Mouse (Mus musculus): Measurements from ENCODE around the gene Gen1.

Gene Gen1

DNA sequence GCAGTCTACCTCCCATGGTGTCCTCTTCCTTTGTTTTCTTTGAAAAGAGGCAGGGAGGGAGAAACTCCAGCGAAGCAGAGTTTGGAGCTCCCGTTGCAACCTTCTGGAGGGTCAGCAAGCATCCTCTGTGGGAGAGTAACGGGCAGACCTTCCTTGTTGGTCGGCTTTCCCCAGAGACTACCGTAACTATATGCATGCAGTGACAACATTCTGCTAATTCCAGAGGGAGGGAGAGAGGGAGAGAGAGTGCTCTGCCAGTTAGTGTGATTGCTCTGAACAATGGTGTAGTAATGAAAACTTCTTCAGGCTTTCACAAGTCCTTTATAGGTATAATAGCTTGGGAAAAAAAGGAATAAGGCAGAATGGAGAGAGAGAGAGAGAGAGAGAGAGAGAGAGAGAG lies 40.9 kb downstream of the Gen1 start:
- DNase-seq (ENCODE audit: low read depth): no peak

DNA sequence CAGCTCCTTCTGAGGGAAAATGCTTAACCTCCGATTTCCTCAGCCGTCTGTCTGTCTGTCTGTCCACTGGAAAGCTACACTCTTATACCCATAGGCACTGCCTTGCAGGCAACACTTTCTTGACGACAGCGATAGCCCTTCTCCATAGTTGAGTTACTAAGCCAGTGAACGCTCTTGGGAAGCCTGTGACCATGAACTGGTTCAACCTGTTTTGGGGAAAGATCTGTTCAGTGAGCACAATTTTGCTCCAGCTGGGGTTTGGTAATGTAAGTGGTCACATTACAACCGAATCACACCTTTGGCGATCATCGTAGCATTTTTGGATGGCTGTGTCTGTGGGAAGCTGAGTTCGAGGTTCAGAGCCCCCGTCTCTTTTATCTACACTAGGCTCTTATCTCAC lies 42.5 kb downstream of the Gen1 start:
- no peak for DNase-seq (ENCODE audit: low read depth)

DNA sequence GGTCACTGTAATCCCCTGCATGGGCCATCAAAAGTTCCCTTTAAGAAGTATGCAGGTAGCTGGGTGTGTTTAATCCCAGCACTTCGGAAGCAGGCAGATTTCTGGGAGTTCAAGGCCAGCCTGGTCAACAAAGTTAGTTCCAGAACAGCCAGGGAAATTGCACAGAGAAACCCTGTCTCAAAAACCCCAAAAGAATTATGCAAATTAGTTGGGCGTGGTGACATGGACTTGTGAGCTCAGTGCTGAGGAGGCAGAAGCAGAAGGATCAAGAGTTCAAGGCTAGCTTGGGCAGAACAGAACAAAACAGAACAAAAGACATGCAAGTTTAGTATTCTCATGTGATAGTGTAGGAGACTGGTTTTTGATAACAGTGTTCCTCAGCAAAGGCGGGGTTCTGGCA lies 43.0 kb downstream of the Gen1 start:
- DNase-seq (ENCODE audit: low read depth): no peak

DNA sequence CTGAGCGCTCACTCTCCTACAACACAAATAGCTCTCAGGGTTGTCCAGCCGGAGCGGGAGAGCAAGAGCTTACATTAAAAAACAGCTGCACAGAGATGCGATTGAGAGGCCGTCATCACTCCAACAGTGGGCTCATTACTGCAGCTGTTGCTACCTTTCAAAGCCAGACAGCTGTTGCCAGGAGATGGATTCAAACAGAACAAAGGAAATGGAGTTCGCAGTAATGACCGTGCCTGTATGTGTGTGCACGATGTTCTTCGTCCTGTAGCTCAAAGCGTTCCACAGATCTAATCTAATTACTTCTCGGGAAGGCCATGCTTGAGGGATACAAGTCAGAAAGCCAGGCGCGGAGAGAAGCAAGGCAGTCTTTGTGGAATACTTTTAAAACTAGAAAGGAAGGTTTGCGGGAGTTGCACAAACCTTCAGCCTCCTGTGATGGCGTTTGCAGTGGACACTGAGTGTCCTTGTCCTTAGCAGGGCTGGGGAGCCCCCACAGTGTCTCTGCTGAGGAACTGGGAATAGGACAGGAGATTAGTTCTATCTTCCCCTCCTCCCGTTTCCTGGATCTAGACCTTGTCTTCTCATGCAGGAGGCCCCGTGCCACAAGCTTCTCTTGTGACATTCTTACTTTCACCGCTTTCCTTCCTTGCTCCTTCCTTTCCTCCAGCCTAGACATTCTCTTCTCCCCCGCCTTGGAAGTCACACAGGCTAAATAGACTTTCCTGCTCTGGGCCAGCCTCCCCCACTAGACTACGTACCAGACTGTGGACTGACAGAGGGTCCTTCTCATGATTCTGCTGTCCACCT lies 43.9 kb downstream of the Gen1 start:
- no peak for DNase-seq (ENCODE audit: low read depth)

DNA sequence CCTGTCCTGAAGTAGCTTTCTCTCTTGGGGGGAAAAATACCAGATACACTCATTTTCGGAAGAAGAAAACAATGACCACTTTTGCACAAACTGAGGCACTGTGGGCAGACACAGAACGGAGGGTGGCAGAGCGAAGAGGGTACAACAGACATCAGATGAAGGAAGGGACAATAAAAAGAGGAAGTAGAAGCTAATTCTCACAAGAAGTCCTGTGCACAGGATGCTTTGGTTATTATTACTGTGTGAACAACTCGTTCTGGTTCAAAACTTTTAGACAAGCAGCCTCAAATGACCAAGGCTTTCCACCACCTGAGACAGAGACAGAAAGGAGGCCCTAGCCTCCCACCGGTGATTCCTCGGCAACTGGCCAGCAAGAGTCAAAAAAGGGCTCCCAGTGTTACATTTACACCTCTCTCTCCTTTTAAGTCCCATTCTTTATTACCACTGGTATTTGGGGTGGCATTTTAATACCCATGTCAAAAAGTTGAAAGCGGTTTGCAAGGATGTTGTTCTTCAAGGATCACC lies 47.8 kb downstream of the Gen1 start:
- no peak for DNase-seq (ENCODE audit: low read depth)

DNA sequence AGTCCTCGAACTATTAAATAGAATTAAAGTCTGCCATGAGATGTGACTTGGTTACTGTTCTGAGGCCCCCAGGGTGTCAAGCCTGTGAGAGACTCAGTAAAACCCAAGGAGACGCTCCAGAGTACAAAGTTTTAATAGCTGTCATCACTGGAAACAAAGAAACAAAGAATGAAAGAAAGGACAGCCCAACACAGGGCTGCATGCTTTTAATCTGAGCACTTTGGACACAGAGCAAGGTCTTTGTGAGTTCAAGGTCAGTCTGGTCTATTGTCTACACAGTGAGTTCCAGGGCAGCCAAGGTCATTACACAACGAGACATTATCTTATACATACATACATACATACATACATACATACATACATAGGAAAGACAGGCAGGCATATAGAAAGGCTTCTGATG lies 49.1 kb downstream of the Gen1 start:
- DNase-seq (ENCODE audit: low read depth): no peak

DNA sequence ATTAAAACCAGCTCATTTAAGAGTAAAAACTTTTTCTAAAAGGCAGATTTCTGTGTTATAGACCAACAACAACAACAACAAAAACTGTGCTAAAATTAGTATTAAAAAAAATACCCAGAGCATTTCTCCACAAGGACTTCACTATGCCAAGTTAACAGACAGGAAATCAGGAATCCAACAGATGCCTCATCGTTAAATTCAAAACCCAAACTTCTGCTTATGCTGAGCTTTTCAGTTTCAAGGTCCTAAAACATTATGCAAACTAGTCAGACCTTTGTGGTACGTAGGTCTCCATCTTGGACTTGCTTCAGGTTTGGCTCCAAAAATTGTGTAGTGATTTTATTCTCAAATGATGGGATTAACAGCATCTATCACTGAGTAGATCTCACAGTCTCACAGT lies 50.0 kb downstream of the Gen1 start:
- DNase-seq (ENCODE audit: low read depth): no peak

DNA sequence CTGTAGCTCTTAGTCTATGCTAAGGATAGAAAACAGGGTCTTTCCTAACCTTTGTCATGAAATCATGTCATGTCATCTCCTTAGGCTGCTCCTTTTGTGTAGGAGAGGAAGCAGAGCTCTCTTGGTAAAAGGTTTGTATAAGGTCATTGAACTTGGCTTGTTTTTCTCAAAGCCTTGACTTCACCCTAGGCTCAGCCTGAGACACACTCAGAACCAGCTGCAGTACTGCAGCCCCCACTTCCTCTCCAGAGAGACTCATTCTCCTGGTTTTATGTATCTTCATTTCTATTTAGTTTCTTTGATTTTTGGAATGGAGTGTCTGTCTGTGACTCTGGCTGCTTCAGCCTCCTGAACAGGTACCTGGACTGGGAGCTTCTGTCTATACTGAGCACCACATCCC lies 50.8 kb downstream of the Gen1 start:
- DNase-seq (ENCODE audit: low read depth): no peak

DNA sequence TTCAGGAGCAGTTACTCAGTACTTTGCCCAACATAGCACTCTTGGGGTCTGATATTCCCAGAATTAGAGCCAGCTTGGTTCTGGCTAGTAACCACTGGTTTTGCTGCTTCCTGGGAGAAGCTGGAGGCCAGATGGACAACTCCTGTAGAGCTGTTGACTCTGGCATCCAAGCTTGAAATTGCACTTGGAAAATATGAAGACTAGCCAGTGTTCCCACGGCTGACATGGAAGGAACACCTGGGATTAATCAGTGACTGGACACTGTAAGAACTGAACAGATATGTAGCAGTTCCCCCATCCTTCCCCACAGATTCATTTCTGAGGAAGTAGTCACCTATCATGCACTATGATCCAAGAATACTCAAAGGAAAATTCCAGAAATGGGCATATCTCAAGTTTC lies 52.7 kb downstream of the Gen1 start:
- no peak for DNase-seq (ENCODE audit: low read depth)

DNA sequence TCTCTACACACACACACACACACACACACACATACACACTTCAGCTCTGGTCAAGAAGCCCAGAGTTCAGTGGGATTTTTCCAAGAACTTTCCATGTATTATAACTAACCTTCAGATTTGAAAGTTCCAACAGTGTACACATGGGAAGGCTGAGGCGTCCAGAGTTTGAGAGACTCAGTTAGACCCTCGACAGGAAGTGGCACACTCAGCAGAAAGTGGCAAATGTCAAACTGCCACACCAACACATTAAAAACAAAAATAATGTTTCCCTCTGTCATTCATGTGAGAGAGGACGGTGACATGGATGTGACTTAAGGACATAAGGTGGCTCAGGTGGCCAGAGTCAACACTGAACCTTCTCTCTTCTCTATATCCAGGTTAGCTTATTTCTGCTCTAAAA lies 55.2 kb downstream of the Gen1 start:
- no peak for DNase-seq (ENCODE audit: low read depth)

DNA sequence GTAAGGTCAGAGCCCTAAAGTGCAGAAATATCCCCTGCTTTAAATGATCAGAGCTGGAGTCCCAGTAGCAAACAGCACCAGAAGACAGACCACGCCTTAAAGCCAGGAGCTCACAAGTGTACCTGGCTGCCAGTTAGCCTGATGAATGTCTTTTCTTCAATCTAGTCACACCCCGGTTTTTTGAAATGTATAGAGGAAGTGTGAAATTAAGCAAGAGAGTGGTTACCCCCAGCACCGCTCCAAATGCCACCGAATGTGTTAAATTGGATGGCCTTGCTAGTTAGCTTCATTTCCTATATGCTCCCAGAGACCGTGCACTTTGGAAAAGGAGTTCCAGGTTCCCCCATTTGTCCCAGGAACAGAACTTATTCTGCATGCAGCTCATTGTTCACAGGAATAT lies 56.0 kb downstream of the Gen1 start:
- DNase-seq (ENCODE audit: low read depth): no peak

DNA sequence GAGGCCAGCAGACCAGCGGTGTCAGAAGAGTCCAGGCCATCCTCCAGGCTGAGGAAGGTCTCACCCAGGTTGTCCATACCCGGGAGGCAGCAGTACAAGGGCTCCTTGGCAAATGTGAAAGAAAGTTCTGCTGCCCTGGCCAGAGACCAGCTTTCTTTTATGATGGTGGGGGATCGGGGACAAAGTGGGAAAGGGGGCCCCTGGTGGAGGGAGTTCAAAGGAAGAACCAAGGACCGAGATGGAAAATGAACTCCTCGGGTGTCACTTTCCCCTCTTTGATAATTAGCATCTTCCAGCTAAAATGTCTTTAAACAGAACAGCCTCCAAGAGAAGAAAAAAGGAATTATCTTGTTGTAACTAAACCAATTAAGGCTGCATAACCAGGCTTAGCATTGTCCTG lies 56.7 kb downstream of the Gen1 start, which contains the start of gene Msgn1:
Gene Msgn1, minus strand, starts transcription at position 101 of the 400 bp plus-strand sequence.
- DNase-seq (ENCODE audit: low read depth): no peak

DNA sequence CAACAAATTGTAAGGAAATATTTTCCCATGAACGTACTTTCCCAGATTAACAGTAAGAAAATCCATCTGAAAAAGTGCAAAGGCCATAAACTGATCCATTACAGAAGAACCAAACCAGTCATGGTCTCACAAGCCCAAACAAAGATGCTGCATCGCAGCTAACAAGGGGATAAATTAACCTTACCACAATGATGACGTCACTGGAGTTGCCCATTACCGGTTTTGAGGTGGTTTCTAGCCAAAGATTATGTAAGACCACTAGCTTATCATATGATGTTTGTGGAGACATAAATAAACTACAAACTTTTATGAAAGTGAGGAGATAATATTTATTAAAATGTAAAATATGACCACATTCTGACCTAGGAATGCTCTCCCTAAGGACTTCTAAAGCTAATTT lies 59.3 kb downstream of the Gen1 start:
- no peak for DNase-seq (ENCODE audit: low read depth)

DNA sequence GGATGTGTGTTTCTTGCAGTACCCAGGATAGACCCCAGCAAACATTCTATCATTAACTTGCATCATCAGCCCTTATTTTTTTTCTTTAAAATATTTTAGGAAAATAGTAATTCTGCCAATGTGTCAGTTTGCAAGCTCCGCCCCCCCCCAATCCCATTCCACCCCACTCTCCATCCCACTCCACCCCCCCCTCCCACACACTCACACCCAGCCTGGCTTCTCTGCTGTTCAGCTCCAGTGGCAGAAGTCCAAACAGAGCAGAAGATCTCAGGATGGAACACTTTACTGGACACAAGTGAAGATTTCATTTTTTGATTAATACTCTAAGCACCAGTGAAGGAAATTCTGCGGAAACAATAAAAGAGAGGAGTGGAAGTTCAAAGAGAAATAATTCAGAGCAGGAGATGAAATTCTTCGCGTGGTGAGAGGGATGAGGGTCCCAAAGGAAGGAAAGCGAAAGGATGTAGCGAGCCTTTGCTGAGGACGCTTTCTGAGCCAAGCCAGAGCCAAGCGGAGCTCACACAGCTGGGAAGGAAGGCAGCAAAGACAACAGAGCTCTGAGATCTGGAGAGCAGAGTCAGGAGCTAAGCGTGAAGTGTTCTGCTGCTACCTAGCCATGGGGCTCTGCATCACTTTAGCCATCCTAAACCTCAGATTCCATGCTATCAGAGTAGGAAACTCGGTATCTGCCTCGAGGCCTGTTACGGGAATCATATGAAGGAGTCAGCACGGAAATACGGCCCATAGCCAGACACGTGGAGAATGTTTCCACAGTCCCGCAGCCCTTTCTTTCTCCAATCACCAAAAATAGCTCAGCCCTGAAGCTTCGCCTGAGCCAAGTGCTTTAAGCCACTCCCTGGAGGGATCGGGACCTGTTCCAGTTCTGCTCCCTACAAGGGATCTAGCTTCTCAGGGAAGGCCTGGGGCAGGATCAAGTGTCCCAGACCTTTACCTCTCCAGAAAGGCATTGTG lies 61.6 kb downstream of the Gen1 start:
- no peak for DNase-seq (ENCODE audit: low read depth)

DNA sequence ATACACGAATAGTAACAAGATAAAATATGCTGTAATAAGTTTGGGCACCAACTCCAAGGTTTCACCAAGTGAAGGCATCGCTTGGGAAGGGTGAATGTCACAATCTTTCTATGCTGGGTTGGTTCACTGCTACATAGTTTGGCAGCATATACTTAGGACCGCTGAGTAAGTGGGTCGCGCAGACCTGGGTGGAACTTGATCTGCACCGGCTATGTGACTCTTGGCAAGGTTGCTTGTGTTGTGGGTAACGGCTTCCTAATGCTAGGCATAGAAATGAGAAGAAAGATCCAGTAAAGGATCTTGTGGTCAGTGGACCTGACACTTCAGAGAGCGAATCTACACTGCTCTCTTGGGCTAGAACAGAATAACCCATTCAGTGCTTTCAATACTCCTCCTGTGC lies 63.1 kb downstream of the Gen1 start:
- no peak for DNase-seq (ENCODE audit: low read depth)

DNA sequence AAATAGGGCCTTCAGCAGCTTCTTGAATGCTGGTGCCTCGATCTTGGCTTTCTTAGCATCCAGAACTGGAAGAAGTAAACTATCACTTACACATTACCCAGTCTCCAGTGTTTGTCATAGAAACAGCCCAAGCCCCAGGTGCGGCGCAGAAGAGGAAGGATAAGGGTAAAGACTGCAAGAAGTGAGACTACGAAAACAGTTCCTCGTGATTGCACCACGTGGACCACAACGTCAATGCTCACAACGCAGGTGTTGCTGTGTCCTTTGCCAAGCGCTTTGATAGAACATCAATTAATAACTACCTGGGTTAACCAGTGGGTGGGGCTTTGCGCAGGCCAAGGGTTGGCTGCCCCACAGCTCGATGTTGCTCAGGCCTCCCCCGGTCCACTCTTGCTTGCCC lies 64.9 kb downstream of the Gen1 start:
- no peak for DNase-seq (ENCODE audit: low read depth)

DNA sequence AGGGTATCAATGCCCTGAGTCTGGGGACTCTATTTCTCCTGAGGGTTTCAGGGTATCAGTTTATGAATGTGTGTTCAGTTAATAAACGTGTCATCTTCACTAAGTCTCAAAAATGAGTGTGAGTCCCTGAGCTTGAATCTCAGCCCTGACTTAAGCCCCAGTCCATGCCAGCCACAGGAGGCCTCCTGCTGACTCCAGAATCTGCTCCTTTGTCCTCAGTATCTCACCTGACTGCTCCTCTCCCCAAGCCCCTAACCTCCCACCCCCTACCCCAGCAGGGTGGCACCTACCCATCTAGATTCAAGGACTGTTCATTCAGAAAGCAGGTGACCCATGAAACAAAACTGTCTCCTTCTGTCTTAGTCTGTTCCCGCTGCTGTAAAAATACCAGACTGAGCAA lies 67.0 kb downstream of the Gen1 start:
- no peak for DNase-seq (ENCODE audit: low read depth)

DNA sequence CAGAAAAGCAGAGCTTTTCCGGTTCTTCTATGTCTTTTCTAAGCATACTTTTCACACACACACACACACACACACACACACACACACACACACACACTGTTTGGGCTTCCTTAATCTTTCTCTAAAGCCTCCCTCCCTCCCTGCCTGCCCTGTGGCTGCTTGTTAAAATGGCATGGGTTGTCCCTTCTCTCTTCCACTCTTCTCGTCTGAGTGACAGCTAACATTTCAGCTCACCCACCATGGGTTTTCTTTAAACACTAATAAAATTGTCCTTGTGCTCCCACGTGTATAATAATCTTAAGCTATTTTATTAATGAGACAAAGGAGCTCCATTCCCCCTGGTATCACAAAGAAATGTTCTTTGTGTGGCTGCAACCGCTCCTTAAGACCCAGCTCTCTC lies 67.6 kb downstream of the Gen1 start:
- no peak for DNase-seq (ENCODE audit: low read depth)

DNA sequence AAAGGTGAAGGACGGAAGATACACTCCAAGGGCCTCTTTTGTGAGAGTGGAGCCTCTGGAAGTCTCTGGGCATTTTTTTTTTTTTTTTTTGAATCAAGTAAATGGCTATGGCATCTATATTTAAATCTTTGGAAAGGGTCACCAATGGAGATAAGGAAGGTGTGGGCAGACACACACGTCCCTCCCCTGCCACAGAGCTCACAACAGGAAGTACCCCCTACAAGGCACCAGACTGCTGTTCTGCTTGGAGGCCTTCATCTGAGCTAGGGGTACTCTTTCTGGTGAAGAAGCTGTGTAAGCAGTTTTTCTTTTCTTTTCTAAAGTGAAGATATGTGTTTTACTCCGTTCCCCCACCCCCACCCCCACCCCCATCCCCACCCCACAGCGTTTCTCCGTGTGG lies 68.8 kb downstream of the Gen1 start:
- no peak for DNase-seq (ENCODE audit: low read depth)

DNA sequence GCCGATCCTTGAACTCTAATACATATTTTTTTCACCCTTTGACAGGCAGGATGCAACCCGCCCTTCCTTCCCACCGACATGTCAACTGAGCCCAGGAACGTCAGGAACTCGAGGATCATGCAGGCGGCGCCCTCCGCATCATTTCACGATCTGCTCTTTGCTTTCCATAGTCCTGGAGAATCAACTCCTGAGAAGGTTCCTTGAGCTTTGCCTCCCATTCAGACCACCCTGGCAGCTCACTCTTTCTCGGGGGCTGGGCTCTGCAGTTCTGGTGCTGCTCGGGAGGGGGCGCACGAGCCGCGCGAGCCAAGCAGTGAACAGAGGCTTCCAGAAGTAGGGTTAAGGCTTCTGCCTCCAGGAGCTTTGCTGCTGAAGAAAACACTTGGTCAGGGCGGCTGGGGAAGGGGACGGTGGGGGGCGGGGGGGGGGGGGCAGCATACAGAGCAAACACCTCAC lies 69.4 kb downstream of the Gen1 start:
- DNase-seq (ENCODE audit: low read depth): no peak

DNA sequence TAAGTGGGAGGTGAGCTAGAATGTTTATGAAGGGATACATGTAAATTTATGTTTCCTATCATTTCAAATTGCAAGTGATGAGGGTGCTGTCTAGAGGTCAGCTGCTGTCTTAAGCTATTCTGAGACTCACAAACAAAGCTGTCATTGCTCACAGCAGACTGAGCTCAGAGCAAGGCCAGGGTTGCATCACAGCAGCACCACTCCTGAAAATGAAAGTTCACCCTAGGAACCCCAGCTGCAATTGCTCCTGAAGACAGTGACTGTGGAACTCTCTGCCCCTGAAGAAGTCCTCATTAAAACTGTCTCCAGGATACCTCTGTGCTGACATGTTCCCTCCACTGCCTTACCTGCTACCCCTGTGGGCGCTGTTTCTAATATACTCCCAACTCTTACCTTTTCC lies 70.6 kb downstream of the Gen1 start:
- DNase-seq (ENCODE audit: low read depth): no peak

Data from c-Kit-positive CD71-positive TER-119-negative erythroid progenitor cells, embryonic 14.5 days (primary cell).